Mouse (Mus musculus) urinary bladder, postnatal 0 days (tissue): ENCODE measurements around the gene Cenpk. TPM values are rescaled to one million over a fixed set of nuclear protein-coding genes. Genes with fewer than 3 reads are reported as not detected.

Experiments
- polyA plus RNA-seq: library from polyadenylated mRNA; unstranded; fragments of >200 nt; fragmentation: Nextera tagmentation; extraction: Ambion mirVana; gene quantifications from 2 replicates; pipeline ENCODE4 v1.2.1, GENCODE M21; 2015

The Cenpk gene
- polyA plus RNA-seq = 20.5 and 26.3 TPM in 2 replicates

GRCm38 (mm10) chr13:104228384-104229066 is at the start of gene Cenpk, which contains the start of gene Ppwd1:
Gene Cenpk (plus strand): TSS chr13:104228611.
Gene Ppwd1 (minus strand): TSS chr13:104228843.

DNA sequence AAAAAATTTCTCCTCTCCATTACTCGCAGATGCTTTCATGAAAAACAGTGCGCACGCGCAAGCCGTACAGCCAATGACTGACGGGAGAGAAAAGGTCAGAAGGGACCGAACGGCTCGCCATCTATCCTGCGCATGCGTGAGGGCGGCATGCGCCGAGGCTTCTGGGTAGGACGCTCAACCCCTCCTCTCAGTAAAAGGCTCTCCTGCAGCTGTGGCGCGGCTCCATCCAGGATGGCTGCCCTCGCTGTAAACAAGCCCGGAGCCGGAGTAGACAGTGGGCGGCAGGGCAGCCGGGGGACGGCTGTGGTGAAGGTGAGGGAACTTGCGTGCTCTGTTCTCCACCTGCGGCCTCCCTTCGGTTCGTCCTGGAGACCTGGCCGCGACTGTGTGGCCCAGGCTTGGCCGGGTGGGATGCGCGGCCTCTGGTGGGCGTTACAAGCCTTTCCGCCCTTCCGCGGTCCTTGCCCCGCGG is 49.7 kb upstream of the Cenpk start, which contains the start of gene Trim23:
Gene Trim23, plus strand, starts transcription at position 148 of the 472 bp plus-strand sequence.

DNA sequence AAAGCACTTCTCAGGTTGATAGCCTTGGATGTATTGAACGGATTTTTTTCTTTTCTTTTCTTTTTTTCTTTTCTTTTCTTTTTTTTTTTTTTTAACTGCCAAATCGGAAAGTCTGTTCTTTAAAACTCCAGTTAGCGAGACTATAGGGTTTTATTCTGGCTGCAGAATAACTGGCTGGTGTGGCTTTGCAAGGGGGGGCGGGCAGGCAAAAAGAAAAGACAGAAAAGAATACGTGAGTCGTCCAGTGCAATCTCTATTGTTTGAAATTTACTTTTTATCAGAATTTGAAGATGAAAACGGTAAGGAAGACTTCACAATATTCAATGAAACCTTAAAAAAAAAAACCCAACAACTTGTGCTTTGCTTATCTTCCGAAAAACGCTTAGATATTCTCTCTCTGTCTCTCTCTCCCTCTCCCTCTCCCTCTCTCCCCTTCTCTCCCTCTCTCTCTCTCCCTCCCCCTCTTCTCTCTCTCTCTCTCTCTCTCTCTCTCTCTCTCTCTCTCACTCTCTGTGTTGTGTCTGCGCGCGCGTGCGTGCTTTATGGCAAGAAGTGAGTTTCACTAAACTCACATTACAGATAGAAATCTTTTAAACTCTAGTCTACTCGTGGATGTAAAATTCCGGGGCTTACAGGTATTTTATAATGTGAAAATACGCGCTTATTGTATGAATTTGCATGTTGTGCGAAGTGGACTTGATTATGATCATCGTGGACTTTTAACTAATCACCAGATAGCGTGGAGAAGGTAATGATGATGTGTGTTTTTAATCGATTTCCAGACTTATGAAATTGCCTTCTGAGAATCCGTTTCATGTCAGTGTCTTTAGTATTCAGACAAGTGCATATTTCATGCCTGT is 59.2 kb downstream of the Cenpk start, which contains the start of gene Adamts6:
Gene Adamts6, plus strand, starts transcription at position 470 of the 860 bp plus-strand sequence.

Other genes starting within 250 kb of the Cenpk start
- 9.8 and 11.4 TPM in 2 replicates for gene Nln, start 119.0 kb upstream of the Cenpk start, polyA plus RNA-seq
- 1.8 and 2.1 TPM in 2 replicates for gene Sgtb, start 118.9 kb upstream of the Cenpk start, polyA plus RNA-seq
- gene Trappc13, start 50.1 kb upstream of the Cenpk start, polyA plus RNA-seq = 39.6 and 43.4 TPM in 2 replicates
- gene Trim23, start 49.8 kb upstream of the Cenpk start, polyA plus RNA-seq = 11.2 and 11.6 TPM in 2 replicates
- 5.9 and 7.1 TPM in 2 replicates for gene Ppwd1, start 232 bp downstream of the Cenpk start, polyA plus RNA-seq
- 2.9 and 3.0 TPM in 2 replicates for gene Adamts6, start 59.2 kb downstream of the Cenpk start, polyA plus RNA-seq